Mouse (Mus musculus): ENCODE data around the gene Ing5.
"Not testable (repeated sequence)": the region's sequence is repeated elsewhere in the genome, so short reads cannot be mapped to it uniquely, and the experiment has no call there.

Ing5 gene

DNA sequence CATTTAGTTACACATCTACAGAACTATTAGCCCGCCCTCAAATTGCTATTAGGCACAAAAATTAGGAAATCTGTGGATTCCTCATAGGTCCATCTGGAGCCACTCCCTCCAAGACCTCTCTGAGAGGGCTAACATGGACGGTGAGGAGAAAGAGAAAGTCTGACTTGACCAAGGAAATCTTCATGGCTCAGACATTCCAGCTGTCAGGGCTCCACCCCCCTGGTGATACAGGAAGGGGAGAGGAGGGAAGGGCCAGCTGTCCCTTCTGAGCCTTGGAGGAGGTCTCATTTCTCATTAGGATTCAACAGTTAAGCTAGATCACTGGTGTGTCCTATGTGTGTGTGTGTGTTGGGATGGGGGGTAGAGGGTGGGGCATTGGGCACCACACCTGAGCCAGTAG lies 57.3 kb downstream of the Ing5 start, which contains the start of gene Gal3st2:
Gene Gal3st2 (plus strand): TSS at position 259 of the 400 bp plus-strand sequence.
- DNase-seq (ENCODE audit: low read depth, low spot score), result not testable (repeated sequence)

All from WW6 (cell line).